Mouse (Mus musculus): ENCODE results near the gene Npepps. TPM values are rescaled to one million over a fixed set of nuclear protein-coding genes. Genes with fewer than 3 reads are reported as not detected.

The Npepps gene
- polyA plus RNA-seq, 1 experiment: 23.1 TPM

- under 1% methylated on average over 70 of the region's 74 CpGs for WGBS
- Histone ChIP-seq H3K27me3 (replicated peaks; ENCODE audit: control insufficient read depth, insufficient read depth, low read length) (no peaks in the 10 kb centered on the region), H3K4me3 (ENCODE audit: insufficient read depth, low read depth, low read length) (peak overlapping the region; percentile 87), H3K4me1 (ENCODE audit: control insufficient read depth, insufficient read depth, low read length) (peaks cover 4% of the 10 kb centered on the region; the same call in 1 of the 2 replicates), H3K36me3 (ENCODE audit: control insufficient read depth, insufficient read depth, low read length) (peaks cover 3% of the 10 kb centered on the region; the same call in 1 of the 2 replicates), H3K27ac (ENCODE audit: insufficient read depth, low read depth, low read length) (peak overlapping the region; percentile 55)
- peak; percentile 98 for DNase-seq
- TF ChIP-seq POLR2A (IDR thresholded peaks at IDR 0.05; ENCODE audit: low read depth, low read length): no peak
- no peak for TF ChIP-seq CTCF (conservative IDR thresholded peaks at IDR 0.05; ENCODE audit: insufficient read depth, insufficient read length, low read depth, low read length)
These were observed 93.3 kb downstream of the Npepps start for GRCm38 (mm10) chr11:97186947-97187763.

GRCm38 (mm10) chr11:97185704-97186614 is 94.5 kb downstream of the Npepps start:
- Histone ChIP-seq H3K36me3 (ENCODE audit: control insufficient read depth, insufficient read depth, low read length) (peaks cover 5% of the 10 kb centered on the region; the same call in 1 of the 2 replicates), H3K4me3 (ENCODE audit: insufficient read depth, low read depth, low read length) (no peak overlapping the region), H3K27me3 (replicated peaks; ENCODE audit: control insufficient read depth, insufficient read depth, low read length) (no peaks in the 10 kb centered on the region), H3K4me1 (ENCODE audit: control insufficient read depth, insufficient read depth, low read length) (peaks cover 4% of the 10 kb centered on the region; the same call in 1 of the 2 replicates), H3K27ac (ENCODE audit: insufficient read depth, low read depth, low read length) (no peak overlapping the region)
- 59% methylated on average over 5 of the region's 5 CpGs for WGBS
- no peak for DNase-seq
- TF ChIP-seq CTCF (conservative IDR thresholded peaks at IDR 0.05; ENCODE audit: insufficient read depth, insufficient read length, low read depth, low read length) (no peak), POLR2A (IDR thresholded peaks at IDR 0.05; ENCODE audit: low read depth, low read length) (no peak)

- Histone ChIP-seq H3K27me3 (replicated peaks; ENCODE audit: control insufficient read depth, insufficient read depth, low read length) (no peaks in the 10 kb centered on the region), H3K4me3 (ENCODE audit: insufficient read depth, low read depth, low read length) (no peak overlapping the region), H3K4me1 (ENCODE audit: control insufficient read depth, insufficient read depth, low read length) (peaks cover 4% of the 10 kb centered on the region; the same call in 1 of the 2 replicates), H3K36me3 (ENCODE audit: control insufficient read depth, insufficient read depth, low read length) (peaks cover 5% of the 10 kb centered on the region; the same call in 1 of the 2 replicates), H3K27ac (ENCODE audit: insufficient read depth, low read depth, low read length) (no peak overlapping the region)
- 66% methylated on average over 5 of the region's 5 CpGs for WGBS
- TF ChIP-seq CTCF (conservative IDR thresholded peaks at IDR 0.05; ENCODE audit: insufficient read depth, insufficient read length, low read depth, low read length): no peak
- DNase-seq: no peak
These were observed 95.6 kb downstream of the Npepps start for GRCm38 (mm10) chr11:97184875-97185274.

GRCm38 (mm10) chr11:97182446-97182845 is 98.0 kb downstream of the Npepps start:
- WGBS: 49% methylated on average over 3 of the region's 3 CpGs
- H3K27me3 ChIP-seq (replicated peaks; ENCODE audit: control insufficient read depth, insufficient read depth, low read length): no peaks in the 10 kb centered on the region
- no peak overlapping the region for H3K4me3 ChIP-seq (ENCODE audit: insufficient read depth, low read depth, low read length)
- TF ChIP-seq CTCF (conservative IDR thresholded peaks at IDR 0.05; ENCODE audit: insufficient read depth, insufficient read length, low read depth, low read length) (no peak), POLR2A (IDR thresholded peaks at IDR 0.05; ENCODE audit: low read depth, low read length) (no peak)
- DNase-seq: peak; percentile 67
- peaks cover 5% of the 10 kb centered on the region for H3K36me3 ChIP-seq (ENCODE audit: control insufficient read depth, insufficient read depth, low read length)
- no peak overlapping the region for H3K27ac ChIP-seq (ENCODE audit: insufficient read depth, low read depth, low read length)
- peaks cover 4% of the 10 kb centered on the region; the same call in 1 of the 2 replicates for H3K4me1 ChIP-seq (ENCODE audit: control insufficient read depth, insufficient read depth, low read length)

- TF ChIP-seq POLR2A (IDR thresholded peaks at IDR 0.05; ENCODE audit: low read depth, low read length) (no peak), CTCF (conservative IDR thresholded peaks at IDR 0.05; ENCODE audit: insufficient read depth, insufficient read length, low read depth, low read length) (no peak)
- no peaks in the 10 kb centered on the region for H3K27me3 ChIP-seq (replicated peaks; ENCODE audit: control insufficient read depth, insufficient read depth, low read length)
- peaks cover 5% of the 10 kb centered on the region for H3K36me3 ChIP-seq (ENCODE audit: control insufficient read depth, insufficient read depth, low read length)
- H3K4me1 ChIP-seq (ENCODE audit: control insufficient read depth, insufficient read depth, low read length): peaks cover 4% of the 10 kb centered on the region; the same call in 1 of the 2 replicates
- no peak for DNase-seq
- 73% methylated on average over 5 of the region's 5 CpGs for WGBS
- no peak overlapping the region for H3K4me3 ChIP-seq (ENCODE audit: insufficient read depth, low read depth, low read length)
- no peak overlapping the region for H3K27ac ChIP-seq (ENCODE audit: insufficient read depth, low read depth, low read length)
These were observed 99.4 kb downstream of the Npepps start for GRCm38 (mm10) chr11:97181061-97181460.

- no peak overlapping the region for H3K4me3 ChIP-seq (ENCODE audit: insufficient read depth, low read depth, low read length)
- DNase-seq: no peak
- WGBS: 99% methylated on average over 2 of the region's 2 CpGs
- TF ChIP-seq CTCF (conservative IDR thresholded peaks at IDR 0.05; ENCODE audit: insufficient read depth, insufficient read length, low read depth, low read length) (no peak), POLR2A (IDR thresholded peaks at IDR 0.05; ENCODE audit: low read depth, low read length) (no peak)
- H3K27me3 ChIP-seq (replicated peaks; ENCODE audit: control insufficient read depth, insufficient read depth, low read length): no peaks in the 10 kb centered on the region
- peaks cover 4% of the 10 kb centered on the region; the same call in 1 of the 2 replicates for H3K4me1 ChIP-seq (ENCODE audit: control insufficient read depth, insufficient read depth, low read length)
- H3K36me3 ChIP-seq (ENCODE audit: control insufficient read depth, insufficient read depth, low read length): peaks cover 5% of the 10 kb centered on the region
- no peak overlapping the region for H3K27ac ChIP-seq (ENCODE audit: insufficient read depth, low read depth, low read length)
These were observed 102.2 kb downstream of the Npepps start for GRCm38 (mm10) chr11:97178198-97178597.
